Mouse (Mus musculus) forebrain, embryonic 11.5 days (tissue): ENCODE data around the gene Il18bp. TPM values are rescaled to one million over a fixed set of nuclear protein-coding genes. Genes with fewer than 3 reads are reported as not detected.

Experiments used
- ATAC-seq: fragments of 200-750 bp; cut with Nextera tagmentation; replicated peaks from 2 replicates; pipeline ENCODE4 v1.8.0; 2017; ENCODE audit warnings: moderate TSS enrichment; ENCODE audit not compliant: low FRiP score
- DNase-seq: peaks from one replicate; pipeline ENCODE4 v3.0.0-alpha.2; 2017; ENCODE audit warnings: low spot score
- H3K27ac ChIP-seq: fragments of 300-500 bp; sonication (generic); 2 replicates; pipeline ENCODE4 v1.5.1; 2014; ENCODE audit warnings: low read depth, low read length
- H3K27me3 ChIP-seq: fragments of 300-500 bp; sonication (generic); 2 replicates; pipeline ENCODE4 v1.6.1; 2014; ENCODE audit warnings: mild to moderate bottlenecking, low read length, mixed read lengths; ENCODE audit not compliant: control insufficient read depth, insufficient read depth
- H3K36me3 ChIP-seq: fragments of 300-500 bp; sonication (generic); 2 replicates; pipeline ENCODE4 v1.6.1; 2014; ENCODE audit warnings: mild to moderate bottlenecking, low read length, moderate library complexity, mixed read lengths; ENCODE audit not compliant: control insufficient read depth, insufficient read depth
- H3K4me1 ChIP-seq: fragments of 300-500 bp; sonication (generic); replicated peaks from 2 replicates; pipeline ENCODE4 v1.6.1; 2014; ENCODE audit warnings: low read length, mixed read lengths; ENCODE audit not compliant: control insufficient read depth, insufficient read depth
- H3K4me2 ChIP-seq: fragments of 300-500 bp; sonication (generic); 2 replicates; pipeline ENCODE4 v1.6.1; 2014; ENCODE audit warnings: low read depth, mild to moderate bottlenecking, low read length, moderate library complexity, mixed read lengths; ENCODE audit not compliant: severe bottlenecking
- H3K4me3 ChIP-seq: fragments of 300-500 bp; sonication (generic); 2 replicates; pipeline ENCODE4 v1.5.1; 2014; ENCODE audit warnings: low read depth, low read length
- H3K9ac ChIP-seq: fragments of 300-500 bp; sonication (generic); 2 replicates; pipeline ENCODE4 v1.6.1; 2014; ENCODE audit warnings: low read length
- H3K9me3 ChIP-seq: fragments of 300-500 bp; sonication (generic); 2 replicates; pipeline ENCODE4 v1.6.1; 2016; ENCODE audit warnings: low read length, mixed read lengths; ENCODE audit not compliant: control insufficient read depth
- WGBS: fragments of 180-500 bp; shearing (Covaris S2); extraction: QIAGEN DNeasy Blood & Tissue Kit; methylation state at CpG from one replicate; pipeline ENCODE4 v1.1.7; 2014; 5-methylcytosine and 5-hydroxymethylcytosine counted together
- polyA plus RNA-seq: library from polyadenylated mRNA; unstranded; fragments of >200 nt; fragmentation: Nextera tagmentation; extraction: Ambion mirVana; gene quantifications from 2 replicates; pipeline ENCODE4 v1.2.1, GENCODE M21; 2014

Gene Il18bp
- polyA plus RNA-seq, 1 experiment from 2014 or later = 4.1 TPM

GRCm38 (mm10) chr7:102017452-102017851 lies 1.0 kb downstream of the Il18bp start:
- Histone ChIP-seq H3K27me3 (no peaks in the 10 kb centered on the region), H3K4me1 (no peaks in the 10 kb centered on the region), H3K36me3 (peaks cover 21% of the 10 kb centered on the region), H3K9ac (no peak overlapping the region), H3K27ac (no peak overlapping the region), H3K4me3 (no peak overlapping the region), H3K9me3 (no peaks in the 10 kb centered on the region), H3K4me2 (no peak overlapping the region)
- DNase-seq = no peak
- no peak for ATAC-seq
- 89% methylated on average over 5 of the region's 5 CpGs for WGBS

- no peaks in the 10 kb centered on the region for H3K27me3 ChIP-seq
- peaks cover 25% of the 10 kb centered on the region for H3K36me3 ChIP-seq
- H3K4me2 ChIP-seq = no peak overlapping the region
- WGBS = 88% methylated on average over 4 of the region's 4 CpGs
- H3K4me1 ChIP-seq = no peaks in the 10 kb centered on the region
- H3K9ac ChIP-seq = no peak overlapping the region
- ATAC-seq = no peak
- no peaks in the 10 kb centered on the region for H3K9me3 ChIP-seq
- no peak overlapping the region for H3K27ac ChIP-seq
- DNase-seq = no peak
- H3K4me3 ChIP-seq = no peak overlapping the region
These were observed 1.6 kb downstream of the Il18bp start for GRCm38 (mm10) chr7:102016936-102017335.

GRCm38 (mm10) chr7:102014995-102015394 lies 3.5 kb downstream of the Il18bp start:
- DNase-seq (no peak), ATAC-seq (no peak)
- 94% methylated on average over 2 of the region's 2 CpGs for WGBS
- Histone ChIP-seq H3K4me3 (no peak overlapping the region), H3K4me1 (no peaks in the 10 kb centered on the region), H3K27ac (no peak overlapping the region), H3K36me3 (peaks cover 34% of the 10 kb centered on the region), H3K9ac (no peak overlapping the region), H3K4me2 (no peak overlapping the region), H3K27me3 (no peaks in the 10 kb centered on the region), H3K9me3 (no peaks in the 10 kb centered on the region)

GRCm38 (mm10) chr7:102013416-102013815 lies 5.1 kb downstream of the Il18bp start:
- H3K4me3 ChIP-seq = no peak overlapping the region
- no peak overlapping the region for H3K27ac ChIP-seq
- H3K36me3 ChIP-seq = peaks cover 39% of the 10 kb centered on the region
- no peaks in the 10 kb centered on the region for H3K4me1 ChIP-seq
- no peaks in the 10 kb centered on the region for H3K27me3 ChIP-seq
- no peak overlapping the region for H3K9ac ChIP-seq
- no peaks in the 10 kb centered on the region for H3K9me3 ChIP-seq
- no peak overlapping the region for H3K4me2 ChIP-seq
- 93% methylated on average over 8 of the region's 8 CpGs for WGBS
- no peak for ATAC-seq
- no peak for DNase-seq

- Histone ChIP-seq H3K9me3 (no peaks in the 10 kb centered on the region), H3K4me3 (no peak overlapping the region), H3K36me3 (peaks cover 47% of the 10 kb centered on the region), H3K4me2 (no peak overlapping the region), H3K9ac (no peak overlapping the region), H3K27ac (no peak overlapping the region), H3K4me1 (no peaks in the 10 kb centered on the region), H3K27me3 (no peaks in the 10 kb centered on the region)
- WGBS = 93% methylated on average over 9 of the region's 9 CpGs
- DNase-seq (no peak), ATAC-seq (no peak)
These were observed 6.6 kb downstream of the Il18bp start for GRCm38 (mm10) chr7:102011855-102012254.

- no peak for ATAC-seq
- 93% methylated on average over 1 of the region's 1 CpGs for WGBS
- no peak overlapping the region for H3K27ac ChIP-seq
These were observed 12.0 kb downstream of the Il18bp start for GRCm38 (mm10) chr7:102006520-102006919.

GRCm38 (mm10) chr7:102000921-102001630 lies 17.4 kb downstream of the Il18bp start:
- Histone ChIP-seq H3K9ac (no peak overlapping the region), H3K27ac (no peak overlapping the region), H3K4me1 (no peaks in the 10 kb centered on the region), H3K4me3 (no peak overlapping the region), H3K27me3 (no peaks in the 10 kb centered on the region), H3K4me2 (no peak overlapping the region), H3K9me3 (no peaks in the 10 kb centered on the region), H3K36me3 (peaks cover 35% of the 10 kb centered on the region)
- no peak for DNase-seq
- WGBS = 93% methylated on average over 26 of the region's 26 CpGs
- ATAC-seq = no peak

More at GRCm38 (mm10) chr7:102006520-102006919, 12.0 kb downstream of the Il18bp start:
- peaks cover 22% of the 10 kb centered on the region for H3K36me3 ChIP-seq
- H3K4me2 ChIP-seq = no peak overlapping the region
- H3K4me1 ChIP-seq = no peaks in the 10 kb centered on the region
- no peak overlapping the region for H3K4me3 ChIP-seq
- H3K27me3 ChIP-seq = no peaks in the 10 kb centered on the region
- DNase-seq = no peak
- H3K9me3 ChIP-seq = no peaks in the 10 kb centered on the region
- no peak overlapping the region for H3K9ac ChIP-seq

- DNase-seq (no peak), ATAC-seq (no peak)
- Histone ChIP-seq H3K27me3 (no peaks in the 10 kb centered on the region), H3K9me3 (no peaks in the 10 kb centered on the region), H3K27ac (no peak overlapping the region), H3K9ac (no peak overlapping the region), H3K36me3 (peaks cover 41% of the 10 kb centered on the region), H3K4me1 (no peaks in the 10 kb centered on the region), H3K4me2 (no peak overlapping the region), H3K4me3 (no peak overlapping the region)
- WGBS = 92% methylated on average over 8 of the region's 8 CpGs
These were observed 18.2 kb downstream of the Il18bp start for GRCm38 (mm10) chr7:102000296-102000695.
